Mouse (Mus musculus): ENCODE data around the gene Cldn13.

- no peak for TF ChIP-seq TAL1 (IDR thresholded peaks at IDR 0.05; ENCODE audit: low read length)
- no peak for TF ChIP-seq GATA1 (IDR thresholded peaks at IDR 0.05; ENCODE audit: low read length)
Observed at GRCm38 (mm10) chr5:134936051-134936450, 20.7 kb upstream of the Cldn13 start.

All from erythroblast, embryonic 14.5 days (primary cell).